In genomic region chr10:79832026-79832785, GRCm38 (mm10) we compare ENCODE assay signal across 23 mouse cellular contexts. TPM values are rescaled to one million over a fixed set of nuclear protein-coding genes. Genes with fewer than 3 reads are reported as not detected.
DNase-seq lines count a peak whose midpoint lies in the region; ATAC-seq and TF ChIP-seq lines count a peak whose summit lies in the region.
"Had no signal": no experiment of that assay in that cellular context is flagged by ENCODE, and none has a peak within 500 bp of the region (broad histone marks: within the 10 kb centered on the region; RNA-seq: fewer than 3 reads in every experiment).

No protein-coding gene starts in this region.

- 0 out of 2 replicates have a peak, but pooled peaks cover 8% of the 10 kb centered on the region for H3K4me1 ChIP-seq in intestine, embryonic 15.5 days (replicated peaks)
- H3K4me1 ChIP-seq in intestine, postnatal 0 days (replicated peaks; ENCODE audit: control insufficient read depth, insufficient read depth, low read length), result peaks cover 5% of the 10 kb centered on the region; the same call in 1 of the 2 replicates

- intact Hi-C loops in left cerebral cortex, postnatal 36 days (cut with DNase I), result loop anchor here (5.0 kb wide), 2 partner anchors 50 to 125 kb away; no protein-coding TSS in a partner anchor

- H3K27me3 ChIP-seq in intestine, embryonic 15.5 days (replicated peaks), result no peaks in the 10 kb centered on the region
- no peaks in the 10 kb centered on the region for H3K27me3 ChIP-seq in intestine, postnatal 0 days (replicated peaks; ENCODE audit: control insufficient read depth, insufficient read depth, low read length)
- H3K27me3 ChIP-seq: heart, embryonic 15.5 days had no signal

- H3K9ac ChIP-seq in intestine, embryonic 15.5 days, result no peak overlapping the region
- no peak overlapping the region for H3K9ac ChIP-seq in intestine, postnatal 0 days (ENCODE audit: low read depth, low read length)
- H3K9ac ChIP-seq: heart, embryonic 15.5 days had no signal

- no peak for ATAC-seq in intestine, embryonic 15.5 days
- no peak for ATAC-seq in intestine, postnatal 0 days
- peak; percentile 57 for ATAC-seq in granulocyte monocyte progenitor cell, adult 5-6 weeks (replicated peaks; ENCODE audit: poor library complexity, severe bottlenecking)
- ATAC-seq: inflammation-experienced regulatory T-cells, adult 6 months had no signal

- H3K36me3 ChIP-seq in intestine, embryonic 15.5 days, result peaks cover under 1% of the 10 kb centered on the region
- H3K36me3 ChIP-seq in intestine, postnatal 0 days (ENCODE audit: control insufficient read depth, insufficient read depth), result peaks cover 42% of the 10 kb centered on the region; the same call in 1 of the 2 replicates
- H3K36me3 ChIP-seq: heart, embryonic 15.5 days; limb, embryonic 10.5 days had no signal

- no peak for TF ChIP-seq CTCF in intestine, postnatal 0 days (IDR thresholded peaks at IDR 0.05; ENCODE audit: low read depth)

- peak; percentile 40 for DNase-seq in CD4-positive helper T cell, adult 2 months (ENCODE audit: low read depth, low spot score)
- DNase-seq in thymus, postnatal 25 days, result peak; percentile 57
- DNase-seq in kidney, adult 18-20 months, result no peak
- DNase-seq in left cerebral cortex, postnatal 36 days (ENCODE audit: low spot score in 2 of 2), result no peak
- DNase-seq: adrenal gland, adult 8-10 months; cerebellum, adult 11-12 months; cerebellum, postnatal 36 days; layer of hippocampus, postnatal 36 days; lung, adult 2 months; lung, postnatal 36 days; right cerebral cortex, postnatal 25 days had no signal

- no peak overlapping the region for H3K4me3 ChIP-seq in intestine, embryonic 15.5 days (replicated peaks)
- no peak overlapping the region for H3K4me3 ChIP-seq in intestine, postnatal 0 days (ENCODE audit: low read depth, low read length)
- H3K4me3 ChIP-seq: heart, embryonic 15.5 days; limb, embryonic 10.5 days had no signal

- no peak overlapping the region for H3K4me2 ChIP-seq in intestine, embryonic 15.5 days (replicated peaks)
- no peak overlapping the region for H3K4me2 ChIP-seq in intestine, postnatal 0 days (replicated peaks; ENCODE audit: low read depth)
- H3K4me2 ChIP-seq: heart, embryonic 15.5 days; liver, embryonic 11.5 days; midbrain, embryonic 11.5 days had no signal

- H3K27ac ChIP-seq in intestine, embryonic 15.5 days, result peak overlapping the region; percentile 29; the same call in 1 of the 2 replicates
- H3K27ac ChIP-seq in intestine, postnatal 0 days (ENCODE audit: low read depth, low read length), result no peak overlapping the region
- H3K27ac ChIP-seq: heart, embryonic 15.5 days; limb, embryonic 10.5 days had no signal

- H3K9me3 ChIP-seq in intestine, embryonic 15.5 days, result no peaks in the 10 kb centered on the region
- no peaks in the 10 kb centered on the region for H3K9me3 ChIP-seq in intestine, postnatal 0 days (ENCODE audit: control insufficient read depth)
- H3K9me3 ChIP-seq: heart, embryonic 15.5 days; limb, embryonic 10.5 days had no signal

- WGBS in intestine, embryonic 15.5 days, result 75% methylated on average over 7 of the region's 7 CpGs
- 51% methylated on average over 7 of the region's 7 CpGs for whole genome bisulfite sequencing in intestine, postnatal 0 days

RNA-seq across cellular contexts. Expression of gene Misp, which starts 11.4 kb away (rescaled TPM):
- polyA plus RNA-seq in intestine, embryonic 15.5 days (2015; fragmentation: Nextera tagmentation; extraction: Ambion mirVana), result 141 and 154 TPM in 2 replicates
- 254 and 255 TPM in 2 replicates for polyA plus RNA-seq in intestine, postnatal 0 days (2015; fragmentation: Nextera tagmentation; extraction: Ambion mirVana)
- 0.34 TPM in 1 of 2 replicates, not detected in the other for total RNA-seq in granulocyte monocyte progenitor cell, adult 5-6 weeks (2014; fragmentation: Nextera tagmentation)
- total RNA-seq in granulocyte monocyte progenitor cell, adult 5-6 weeks (2017), result 0.82 TPM in 1 of 2 replicates, not detected in the other
- 1 to 10 TPM in 1 of 2 experiments, not detected in 1; 1.7 TPM for total RNA-seq in left cerebral cortex, postnatal 36 days (2021)
- polyA plus RNA-seq: inflammation-experienced regulatory T-cells, adult 6 months; limb, embryonic 10.5 days had no signal

RNA-seq across cellular contexts. Expression of gene Ptbp1, which starts 22.0 kb away (rescaled TPM):
- 307 and 314 TPM in 2 replicates for polyA plus RNA-seq in intestine, embryonic 15.5 days (2015; fragmentation: Nextera tagmentation; extraction: Ambion mirVana)
- 86.9 and 92.2 TPM in 2 replicates for polyA plus RNA-seq in intestine, postnatal 0 days (2015; fragmentation: Nextera tagmentation; extraction: Ambion mirVana)
- 497 and 526 TPM in 2 replicates for total RNA-seq in granulocyte monocyte progenitor cell, adult 5-6 weeks (2014; fragmentation: Nextera tagmentation)
- 211 and 216 TPM in 2 replicates for total RNA-seq in granulocyte monocyte progenitor cell, adult 5-6 weeks (2017)
- total RNA-seq in left cerebral cortex, postnatal 36 days (2021), result 10 to 100 TPM; 40.2 to 51.9 TPM

RNA-seq across cellular contexts. Expression of gene Palm, which starts 38.8 kb away (rescaled TPM):
- polyA plus RNA-seq in intestine, embryonic 15.5 days (2015; fragmentation: Nextera tagmentation; extraction: Ambion mirVana), result 48.1 and 48.5 TPM in 2 replicates
- polyA plus RNA-seq in intestine, postnatal 0 days (2015; fragmentation: Nextera tagmentation; extraction: Ambion mirVana), result 19.9 and 21.1 TPM in 2 replicates
- 80.1 and 110 TPM in 2 replicates for total RNA-seq in granulocyte monocyte progenitor cell, adult 5-6 weeks (2014; fragmentation: Nextera tagmentation)
- 35.6 and 48.6 TPM in 2 replicates for total RNA-seq in granulocyte monocyte progenitor cell, adult 5-6 weeks (2017)
- total RNA-seq in left cerebral cortex, postnatal 36 days (2021), result 100 to 1,000 TPM; 321 to 357 TPM

RNA-seq across cellular contexts. Expression of gene Prss57, which starts 41.4 kb away (rescaled TPM):
- polyA plus RNA-seq in intestine, embryonic 15.5 days (2015; fragmentation: Nextera tagmentation; extraction: Ambion mirVana), result 0.09 TPM in 1 of 2 replicates, not detected in the other
- 0.07 TPM in 1 of 2 replicates, not detected in the other for polyA plus RNA-seq in intestine, postnatal 0 days (2015; fragmentation: Nextera tagmentation; extraction: Ambion mirVana)
- total RNA-seq in granulocyte monocyte progenitor cell, adult 5-6 weeks (2014; fragmentation: Nextera tagmentation), result 172 and 215 TPM in 2 replicates
- total RNA-seq in granulocyte monocyte progenitor cell, adult 5-6 weeks (2017), result 77.4 and 86.7 TPM in 2 replicates
- total RNA-seq in left cerebral cortex, postnatal 36 days (2021), result under 1 TPM; 0.74 to 0.79 TPM
- polyA plus RNA-seq: embryonic facial prominence, embryonic 14.5 days; hindbrain, embryonic 11.5 days; kidney, embryonic 16.5 days; neural tube, embryonic 11.5 days had no signal

RNA-seq across cellular contexts. Expression of gene Prtn3, which starts 42.1 kb away (rescaled TPM):
- 3.7 and 3.9 TPM in 2 replicates for polyA plus RNA-seq in intestine, embryonic 15.5 days (2015; fragmentation: Nextera tagmentation; extraction: Ambion mirVana)
- 1.1 TPM in 2 replicates for polyA plus RNA-seq in intestine, postnatal 0 days (2015; fragmentation: Nextera tagmentation; extraction: Ambion mirVana)
- total RNA-seq in granulocyte monocyte progenitor cell, adult 5-6 weeks (2014; fragmentation: Nextera tagmentation), result 2,258 and 3,780 TPM in 2 replicates
- 1,097 and 1,536 TPM in 2 replicates for total RNA-seq in granulocyte monocyte progenitor cell, adult 5-6 weeks (2017)
- 1 to 10 TPM; 2.2 to 2.4 TPM for total RNA-seq in left cerebral cortex, postnatal 36 days (2021)
- polyA plus RNA-seq: inflammation-experienced regulatory T-cells, adult 6 months had no signal

Comparison
In these comparisons a context has a peak if more than half of its experiments do, and no peak if none do; other contexts are left out.
1. DNase-seq: peak in CD4-positive helper T cell, adult 2 months (single experiment) and thymus, postnatal 25 days (single experiment); none in kidney, adult 18-20 months (single experiment) and left cerebral cortex, postnatal 36 days (0 of 2).
2. RNA of gene Ptbp1, which starts 22.0 kb away (total RNA-seq): 211 to 526 TPM in granulocyte monocyte progenitor cell, adult 5-6 weeks; 40.2 to 51.9 TPM in left cerebral cortex, postnatal 36 days; every median in the first group is over 4 times any median in the second.